Mouse (Mus musculus): ENCODE data around the gene Olfr1246. TPM values are rescaled to one million over a fixed set of nuclear protein-coding genes. Genes with fewer than 3 reads are reported as not detected.
"Not testable (repeated sequence)": the region's sequence is repeated elsewhere in the genome, so short reads cannot be mapped to it uniquely, and the experiment has no call there.

Olfr1246 gene
- polyA plus RNA-seq (2015; fragmentation: Nextera tagmentation; extraction: Ambion mirVana): not detected in 2 replicates

DNA sequence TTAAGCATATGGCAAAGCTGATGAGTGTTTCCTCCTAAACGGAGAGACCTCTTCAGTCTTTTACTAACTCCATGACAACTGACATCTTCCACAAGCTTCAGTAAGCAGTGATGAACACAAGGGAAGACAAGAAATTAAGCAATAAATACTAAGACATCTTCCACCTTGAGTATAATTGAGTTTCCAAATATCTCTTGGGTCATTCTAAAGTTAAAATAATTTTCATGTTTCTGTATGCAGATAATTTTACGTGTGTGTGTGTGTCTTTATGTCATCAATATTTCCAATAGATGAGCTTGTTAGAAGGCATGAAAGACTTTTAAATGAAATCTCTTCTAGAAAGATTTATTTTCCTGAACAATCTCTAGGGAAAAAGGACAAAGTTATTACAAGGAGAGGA lies at the start of gene Olfr1246:
Olfr1246 (minus strand) TSS at position 101 of the 400 bp plus-strand sequence.
- Histone ChIP-seq H3K36me3 (ENCODE audit: poor library complexity, severe bottlenecking) (no peaks in the 10 kb centered on the region), H3K4me1 (no peaks in the 10 kb centered on the region), H3K27me3 (no peaks in the 10 kb centered on the region), H3K9me3 (replicated peaks) (no peaks in the 10 kb centered on the region), H3K4me2 (no peak within 1 kb of the TSS), H3K9ac (no peak within 1 kb of the TSS), H3K4me3 (no peak within 1 kb of the TSS), H3K27ac (no peak within 1 kb of the TSS)
- 87% methylated on average over 2 of the region's 2 CpGs for WGBS
- no peak for ATAC-seq

DNA sequence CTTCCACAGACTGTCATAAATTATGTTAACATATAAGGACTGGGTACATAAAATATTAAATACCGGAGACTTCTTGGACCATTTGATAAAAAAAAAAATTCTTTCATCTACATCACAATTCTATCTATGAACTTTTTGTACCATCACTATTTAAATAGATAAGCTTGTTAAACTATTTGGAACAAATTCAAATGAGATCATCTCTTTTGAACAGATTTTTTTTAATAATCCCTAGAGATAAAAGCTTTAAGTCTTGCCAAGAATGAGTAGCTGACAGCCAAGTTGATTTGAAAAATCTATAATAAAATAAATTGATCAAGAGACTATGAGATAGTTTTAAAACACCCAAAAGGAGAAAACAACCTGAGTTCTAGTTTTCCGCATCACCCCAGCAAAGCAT lies 41.9 kb upstream of the Olfr1246 start, which contains the start of gene Olfr1249:
Olfr1249 (minus strand) TSS at position 101 of the 400 bp plus-strand sequence.
- Histone ChIP-seq H3K4me1 (no peaks in the 10 kb centered on the region), H3K27ac (no peak within 1 kb of the TSS), H3K27me3 (no peaks in the 10 kb centered on the region), H3K36me3 (ENCODE audit: poor library complexity, severe bottlenecking) (no peaks in the 10 kb centered on the region), H3K4me3 (no peak within 1 kb of the TSS), H3K9ac (no peak within 1 kb of the TSS), H3K9me3 (replicated peaks) (no peaks in the 10 kb centered on the region), H3K4me2 (no peak within 1 kb of the TSS)
- 96% methylated on average over 2 of the region's 2 CpGs for WGBS
- no peak for ATAC-seq

DNA sequence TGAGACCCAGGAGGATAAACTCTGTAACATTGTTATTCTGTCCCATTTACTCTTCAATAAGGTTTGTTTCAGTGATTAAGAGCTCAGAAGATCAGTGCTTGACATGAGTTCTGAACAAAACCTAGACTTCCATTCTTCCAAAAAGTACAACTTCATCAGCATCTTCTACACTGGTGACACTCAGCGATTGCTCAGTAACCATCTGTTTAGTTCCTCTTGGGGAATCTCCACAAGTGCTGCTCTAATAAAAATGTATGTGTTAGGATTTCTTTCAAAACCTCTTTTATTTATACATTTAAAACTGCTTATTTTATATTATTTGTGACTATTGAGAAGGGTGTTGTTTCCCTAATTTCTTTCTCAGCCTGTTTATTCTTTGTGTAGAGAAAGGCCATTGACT lies 25.2 kb upstream of the Olfr1246 start, which contains the start of gene Olfr1248:
Olfr1248 (minus strand) TSS at position 101 of the 400 bp plus-strand sequence.
- not testable (repeated sequence) for H3K9me3 ChIP-seq (replicated peaks); ATAC-seq; H3K4me2 ChIP-seq; H3K9ac ChIP-seq; H3K4me1 ChIP-seq; H3K4me3 ChIP-seq; H3K27me3 ChIP-seq; H3K36me3 ChIP-seq (ENCODE audit: poor library complexity, severe bottlenecking); H3K27ac ChIP-seq
- 95% methylated on average over 1 of the region's 1 CpGs for WGBS

DNA sequence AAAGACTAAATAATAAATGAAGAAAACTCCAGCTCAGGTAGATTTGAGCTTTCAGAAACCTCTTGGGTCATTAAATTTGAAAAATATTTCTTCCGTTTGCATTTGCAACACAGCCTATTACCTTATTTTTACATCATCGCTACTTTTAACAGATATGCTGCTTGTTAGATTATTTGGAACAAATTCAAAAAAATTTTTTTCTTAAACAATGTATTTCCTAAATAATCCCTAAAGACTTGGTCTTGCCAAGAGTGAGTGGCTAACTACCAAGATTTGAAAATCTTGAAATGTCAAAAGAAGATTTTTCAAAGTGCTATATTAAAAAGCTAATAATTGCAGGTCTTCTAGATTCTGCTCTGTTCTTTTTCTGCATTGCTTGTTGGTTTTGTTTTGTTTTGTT lies 21.1 kb upstream of the Olfr1246 start, which contains the start of gene Olfr1247:
Olfr1247 (minus strand) TSS at position 101 of the 400 bp plus-strand sequence.
- H3K4me3 ChIP-seq: no peak within 1 kb of the TSS
- H3K27ac ChIP-seq: no peak within 1 kb of the TSS
- H3K4me2 ChIP-seq: no peak within 1 kb of the TSS
- H3K36me3 ChIP-seq (ENCODE audit: poor library complexity, severe bottlenecking): no peaks in the 10 kb centered on the region
- no peaks in the 10 kb centered on the region for H3K4me1 ChIP-seq
- H3K27me3 ChIP-seq: no peaks in the 10 kb centered on the region
- 94% methylated on average over 2 of the region's 2 CpGs for WGBS
- H3K9ac ChIP-seq: no peak within 1 kb of the TSS
- no peaks in the 10 kb centered on the region for H3K9me3 ChIP-seq (replicated peaks)
- ATAC-seq: no peak

DNA sequence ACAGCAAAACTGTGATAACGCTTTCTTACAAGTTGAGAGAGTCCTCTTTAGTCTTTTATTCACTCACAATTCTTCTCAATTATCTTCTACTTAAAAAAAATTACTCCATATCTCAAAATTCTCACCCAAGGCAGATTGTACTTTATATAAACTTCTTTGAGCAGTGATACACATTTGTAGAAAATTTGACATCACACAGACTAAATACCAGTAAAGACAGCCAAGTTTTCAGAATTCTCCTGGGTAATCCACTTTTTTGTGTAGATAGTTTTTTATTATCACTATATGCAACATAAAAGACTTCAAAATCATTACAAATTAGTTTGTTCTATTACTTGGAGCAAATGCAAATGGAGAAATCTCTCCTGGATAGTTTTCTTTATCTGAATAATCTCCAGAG lies 14.6 kb downstream of the Olfr1246 start, which contains the start of gene Olfr1245:
Olfr1245 (minus strand) TSS at position 101 of the 400 bp plus-strand sequence.
- no peaks in the 10 kb centered on the region for H3K36me3 ChIP-seq (ENCODE audit: poor library complexity, severe bottlenecking)
- no peaks in the 10 kb centered on the region for H3K27me3 ChIP-seq
- no peak within 1 kb of the TSS for H3K4me2 ChIP-seq
- WGBS: 89% methylated on average over 1 of the region's 1 CpGs
- H3K9me3 ChIP-seq (replicated peaks): no peaks in the 10 kb centered on the region
- no peak for ATAC-seq
- H3K9ac ChIP-seq: no peak within 1 kb of the TSS
- H3K27ac ChIP-seq: no peak within 1 kb of the TSS
- no peak within 1 kb of the TSS for H3K4me3 ChIP-seq
- no peaks in the 10 kb centered on the region for H3K4me1 ChIP-seq

DNA sequence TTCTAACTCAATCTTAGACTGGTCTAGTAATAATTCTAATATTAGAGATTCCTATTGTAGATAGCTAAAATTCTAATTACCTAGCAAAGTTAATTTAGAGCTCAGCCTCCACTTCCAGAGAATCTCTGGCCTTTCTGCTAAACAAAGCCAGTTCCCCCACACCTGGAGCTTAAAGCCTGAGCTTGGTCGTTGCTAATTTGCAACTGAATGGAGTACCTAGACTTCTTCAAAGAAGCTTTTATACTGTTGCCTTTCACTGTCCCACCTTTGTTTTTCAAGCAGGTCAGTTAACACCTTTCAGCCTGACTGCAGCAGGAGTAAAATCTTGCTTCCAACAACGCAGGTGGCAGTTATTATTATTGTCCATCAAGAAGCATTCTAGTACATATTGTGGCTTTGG lies 30.3 kb downstream of the Olfr1246 start:
- H3K27ac ChIP-seq; ATAC-seq; H3K9ac ChIP-seq; H3K4me2 ChIP-seq; H3K27me3 ChIP-seq; H3K36me3 ChIP-seq (ENCODE audit: poor library complexity, severe bottlenecking); H3K9me3 ChIP-seq (replicated peaks); H3K4me3 ChIP-seq; H3K4me1 ChIP-seq: not testable (repeated sequence)
- 51% methylated on average over 2 of the region's 2 CpGs for WGBS

DNA sequence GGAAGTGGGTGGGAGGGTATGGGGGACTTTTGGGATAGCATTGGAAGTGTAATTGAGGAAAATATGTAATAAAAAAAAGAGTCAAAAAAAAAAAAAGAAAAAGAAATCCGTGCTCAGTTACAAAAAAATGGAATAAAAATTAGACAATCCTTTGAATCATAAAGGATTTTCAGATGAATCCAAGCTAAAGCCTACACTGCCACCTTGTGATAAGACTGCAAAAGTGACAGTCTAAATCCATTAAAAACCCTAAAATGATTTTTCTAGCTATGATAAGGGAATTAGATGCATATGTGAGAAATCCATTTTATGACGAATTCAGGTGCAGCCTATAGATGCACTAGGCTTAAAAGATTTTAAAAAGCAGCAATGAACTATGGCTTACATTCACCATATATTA lies 48.4 kb downstream of the Olfr1246 start:
- 59% methylated on average over 2 of the region's 2 CpGs for WGBS
- Histone ChIP-seq H3K9me3 (replicated peaks) (no peaks in the 10 kb centered on the region), H3K4me2 (no peak overlapping the region), H3K27me3 (no peaks in the 10 kb centered on the region), H3K9ac (no peak overlapping the region), H3K4me1 (no peaks in the 10 kb centered on the region), H3K4me3 (no peak overlapping the region), H3K27ac (no peak overlapping the region), H3K36me3 (ENCODE audit: poor library complexity, severe bottlenecking) (no peaks in the 10 kb centered on the region)
- no peak for ATAC-seq

DNA sequence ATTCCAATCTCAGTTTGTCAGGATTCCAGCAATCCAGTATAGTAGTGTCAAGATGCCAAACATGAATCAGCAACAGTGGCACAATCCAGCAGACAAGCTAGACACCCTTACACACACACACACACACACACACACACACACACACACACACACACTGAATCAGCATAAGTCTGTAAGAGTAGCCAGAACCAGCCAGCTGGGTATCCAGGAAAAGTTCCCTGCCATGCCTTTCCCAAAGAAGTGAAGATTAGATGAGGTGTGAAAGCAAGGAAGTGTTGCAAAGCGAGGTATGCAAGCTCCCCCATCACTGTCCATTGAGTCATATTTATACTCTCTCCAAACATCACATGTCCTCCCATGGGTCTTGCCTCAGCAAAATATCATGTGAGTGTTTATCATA lies 53.0 kb downstream of the Olfr1246 start:
- Histone ChIP-seq H3K4me3 (no peak overlapping the region), H3K9me3 (replicated peaks) (no peaks in the 10 kb centered on the region), H3K4me2 (no peak overlapping the region), H3K36me3 (ENCODE audit: poor library complexity, severe bottlenecking) (no peaks in the 10 kb centered on the region), H3K27me3 (no peaks in the 10 kb centered on the region), H3K4me1 (no peaks in the 10 kb centered on the region), H3K9ac (no peak overlapping the region), H3K27ac (no peak overlapping the region)
- no peak for ATAC-seq
- WGBS: 80% methylated on average over 1 of the region's 1 CpGs

Other genes with a start within 250 kb of the Olfr1246 start
- gene Olfr1234, start 228.3 kb downstream of the Olfr1246 start, polyA plus RNA-seq (2015; fragmentation: Nextera tagmentation; extraction: Ambion mirVana): not detected in 2 replicates
- gene Olfr1238, start 183.5 kb downstream of the Olfr1246 start, polyA plus RNA-seq (2015; fragmentation: Nextera tagmentation; extraction: Ambion mirVana): not detected in 2 replicates
- not detected in 2 replicates for gene Olfr1239, start 172.8 kb downstream of the Olfr1246 start, polyA plus RNA-seq (2015; fragmentation: Nextera tagmentation; extraction: Ambion mirVana)
- not detected in 2 replicates for gene Olfr1240, start 150.2 kb downstream of the Olfr1246 start, polyA plus RNA-seq (2015; fragmentation: Nextera tagmentation; extraction: Ambion mirVana)
- gene Olfr1241, start 106.0 kb downstream of the Olfr1246 start, polyA plus RNA-seq (2015; fragmentation: Nextera tagmentation; extraction: Ambion mirVana): not detected in 2 replicates
- gene Olfr1242, start 94.8 kb downstream of the Olfr1246 start, polyA plus RNA-seq (2015; fragmentation: Nextera tagmentation; extraction: Ambion mirVana): not detected in 2 replicates
- not detected in 2 replicates for gene Olfr1243, start 61.7 kb downstream of the Olfr1246 start, polyA plus RNA-seq (2015; fragmentation: Nextera tagmentation; extraction: Ambion mirVana)
- gene Olfr1245, start 14.7 kb downstream of the Olfr1246 start, polyA plus RNA-seq (2015; fragmentation: Nextera tagmentation; extraction: Ambion mirVana): not detected in 2 replicates
- gene Olfr1247, start 21.0 kb upstream of the Olfr1246 start, polyA plus RNA-seq (2015; fragmentation: Nextera tagmentation; extraction: Ambion mirVana): not detected in 2 replicates
- not detected in 2 replicates for gene Olfr1248, start 25.1 kb upstream of the Olfr1246 start, polyA plus RNA-seq (2015; fragmentation: Nextera tagmentation; extraction: Ambion mirVana)
- gene Olfr1249, start 41.8 kb upstream of the Olfr1246 start, polyA plus RNA-seq (2015; fragmentation: Nextera tagmentation; extraction: Ambion mirVana): not detected in 2 replicates
- gene Olfr1250, start 68.3 kb upstream of the Olfr1246 start, polyA plus RNA-seq (2015; fragmentation: Nextera tagmentation; extraction: Ambion mirVana): not detected in 2 replicates
- gene Olfr1251, start 78.8 kb upstream of the Olfr1246 start, polyA plus RNA-seq (2015; fragmentation: Nextera tagmentation; extraction: Ambion mirVana): not detected in 2 replicates
- gene Olfr1252, start 131.9 kb upstream of the Olfr1246 start, polyA plus RNA-seq (2015; fragmentation: Nextera tagmentation; extraction: Ambion mirVana): not detected in 2 replicates
- not detected in 2 replicates for gene Olfr1253, start 163.9 kb upstream of the Olfr1246 start, polyA plus RNA-seq (2015; fragmentation: Nextera tagmentation; extraction: Ambion mirVana)
- not detected in 2 replicates for gene Olfr1254, start 200.5 kb upstream of the Olfr1246 start, polyA plus RNA-seq (2015; fragmentation: Nextera tagmentation; extraction: Ambion mirVana)
- not detected in 2 replicates for gene Olfr1255, start 218.9 kb upstream of the Olfr1246 start, polyA plus RNA-seq (2015; fragmentation: Nextera tagmentation; extraction: Ambion mirVana)
- not detected in 2 replicates for gene Olfr1256, start 248.4 kb upstream of the Olfr1246 start, polyA plus RNA-seq (2015; fragmentation: Nextera tagmentation; extraction: Ambion mirVana)

Data from forebrain, embryonic 13.5 days (tissue).